Mouse (Mus musculus) lung, adult 2 months (tissue): Measurements from ENCODE around the gene Bcar1. TPM values are rescaled to one million over a fixed set of nuclear protein-coding genes. Genes with fewer than 3 reads are reported as not detected.

Source experiments
- DNase-seq: peaks from one replicate; pipeline ENCODE4 v3.0.0; 2022
- H3K4me1 ChIP-seq: fragments of 200-500 bp; 2 replicates; pipeline ENCODE4 v1.6.1; 2011; ENCODE audit warnings: low read length; ENCODE audit not compliant: control insufficient read depth, insufficient read depth
- H3K4me3 ChIP-seq: fragments of 200-500 bp; replicated peaks from 2 replicates; pipeline ENCODE3; 2011; ENCODE audit warnings: low read depth, mild to moderate bottlenecking, control low read depth, low read length; ENCODE audit errors: extremely low read depth
- CTCF ChIP-seq: fragments of 200-500 bp; IDR thresholded peaks from 2 replicates; pipeline ENCODE4 v1.5.1; 2011; ENCODE audit warnings: mild to moderate bottlenecking, low read length, control low read depth; ENCODE audit not compliant: insufficient read depth
- POLR2A ChIP-seq: fragments of 200-500 bp; IDR thresholded peaks from 2 replicates; pipeline ENCODE4 v1.6.1; 2011; ENCODE audit warnings: low read depth, mild to moderate bottlenecking, control low read depth, low read length, borderline replicate concordance; ENCODE audit errors: extremely low read depth
- WGBS: fragments of 180-500 bp; shearing (Covaris S2); methylation state at CpG from one replicate; pipeline ENCODE4 v1.1.7; 2018; 5-methylcytosine and 5-hydroxymethylcytosine counted together
- polyA plus RNA-seq: library from polyadenylated mRNA; depleted of rRNA; stranded (reverse); fragments of >200 nt; gene quantifications from 2 replicates; pipeline ENCODE4 v1.2.3, GENCODE M21; 2012; rRNA removed

Gene Bcar1
- polyA plus RNA-seq, 1 experiment = 81.4 TPM

GRCm38 (mm10) chr8:111676237-111676636 is 67.4 kb downstream of the Bcar1 start:
- WGBS = 72% methylated on average over 8 of the region's 8 CpGs
- DNase-seq = no peak
- no peak for TF ChIP-seq POLR2A
- peak; percentile 45 for TF ChIP-seq CTCF
- H3K4me3 ChIP-seq = no peak overlapping the region
- no peaks in the 10 kb centered on the region for H3K4me1 ChIP-seq

GRCm38 (mm10) chr8:111666751-111667150 is 76.9 kb downstream of the Bcar1 start:
- WGBS = 85% methylated on average over 2 of the region's 2 CpGs
- Histone ChIP-seq H3K4me3 (no peak overlapping the region), H3K4me1 (no peaks in the 10 kb centered on the region)
- TF ChIP-seq POLR2A (no peak), CTCF (no peak)
- no peak for DNase-seq

- H3K4me1 ChIP-seq = peaks cover 6% of the 10 kb centered on the region
- peak; percentile 84 for DNase-seq
- TF ChIP-seq POLR2A = no peak
- peak; percentile 89 for TF ChIP-seq CTCF
- no peak overlapping the region for H3K4me3 ChIP-seq
- 89% methylated on average over 3 of the region's 3 CpGs for WGBS
These were observed 81.1 kb downstream of the Bcar1 start for GRCm38 (mm10) chr8:111662473-111662872.

Other genes starting within 250 kb of the Bcar1 start
- 6.7 and 8.9 TPM in 2 replicates for gene Wdr59, start 221.7 kb downstream of the Bcar1 start, polyA plus RNA-seq
- 103 and 116 TPM in 2 replicates for gene Znrf1, start 207.7 kb downstream of the Bcar1 start, polyA plus RNA-seq
- gene Ldhd, start 113.4 kb downstream of the Bcar1 start, polyA plus RNA-seq = 8.8 and 9.4 TPM in 2 replicates
- gene Zfp1, start 100.4 kb downstream of the Bcar1 start, polyA plus RNA-seq = 3.6 and 4.8 TPM in 2 replicates
- 1.5 and 59.1 TPM in 2 replicates for gene Ctrb1, start 52.8 kb downstream of the Bcar1 start, polyA plus RNA-seq
- gene Cfdp1, start 110.5 kb upstream of the Bcar1 start, polyA plus RNA-seq = 3.6 and 7.9 TPM in 2 replicates
- 4.0 and 5.0 TPM in 2 replicates for gene Tmem170, start 132.9 kb upstream of the Bcar1 start, polyA plus RNA-seq
- gene Chst5, start 166.6 kb upstream of the Bcar1 start, polyA plus RNA-seq = 7.1 and 7.6 TPM in 2 replicates
- gene Tmem231, start 190.1 kb upstream of the Bcar1 start, polyA plus RNA-seq = 8.0 and 8.2 TPM in 2 replicates
- 26.2 and 58.2 TPM in 2 replicates for gene Gabarapl2, start 196.9 kb upstream of the Bcar1 start, polyA plus RNA-seq
- gene Adat1, start 248.5 kb upstream of the Bcar1 start, polyA plus RNA-seq = 2.5 and 2.7 TPM in 2 replicates